Mouse (Mus musculus) spleen, adult 18-20 months (tissue): Measurements from ENCODE around the gene Gm29797.

ENCODE experiments used
- DNase-seq, 2 experiments: peaks; one replicate each; pipeline ENCODE4 v3.0.0; 2022; ENCODE audit warnings: mixed read lengths in 2 of 2

Gene Gm29797

GRCm38 (mm10) chr2:181706668-181707067 lies 49.8 kb downstream of the Gm29797 start:
- DNase-seq: no peak
